Mouse (Mus musculus) skeletal muscle tissue, adult 2 months (tissue): ENCODE measurements at regions not wholly inside any gene's neighbourhood (a gene's known extent, or its start where the extent isn't known, plus 50 kb on each side); places are given as distances from the start of the nearest gene placed in this dataset.

Experiments used
- DNase-seq: peaks from one replicate; pipeline ENCODE4 v3.0.0-alpha.2; 2012; ENCODE audit warnings: low read depth, low spot score

DNA sequence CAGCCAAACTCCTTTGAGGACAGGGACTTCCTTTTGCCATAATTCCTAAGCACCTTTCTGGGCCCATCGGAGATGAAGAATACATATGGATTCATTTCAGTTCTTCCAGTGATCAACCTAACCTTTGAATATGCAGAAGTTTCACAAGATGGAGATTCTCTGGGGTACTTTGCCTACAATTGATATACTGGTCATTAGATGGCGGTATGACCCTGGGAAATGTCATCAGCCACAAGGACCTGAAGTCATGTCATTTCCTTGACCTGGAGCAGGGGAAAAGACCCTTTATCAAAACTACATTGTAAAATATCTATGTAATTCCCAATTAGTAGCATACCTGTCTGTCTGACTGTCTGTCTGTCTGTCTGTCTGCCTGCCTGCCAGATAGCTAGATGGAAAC, 164.0 kb upstream of the Slc24a3 start:
- no peak for DNase-seq

DNA sequence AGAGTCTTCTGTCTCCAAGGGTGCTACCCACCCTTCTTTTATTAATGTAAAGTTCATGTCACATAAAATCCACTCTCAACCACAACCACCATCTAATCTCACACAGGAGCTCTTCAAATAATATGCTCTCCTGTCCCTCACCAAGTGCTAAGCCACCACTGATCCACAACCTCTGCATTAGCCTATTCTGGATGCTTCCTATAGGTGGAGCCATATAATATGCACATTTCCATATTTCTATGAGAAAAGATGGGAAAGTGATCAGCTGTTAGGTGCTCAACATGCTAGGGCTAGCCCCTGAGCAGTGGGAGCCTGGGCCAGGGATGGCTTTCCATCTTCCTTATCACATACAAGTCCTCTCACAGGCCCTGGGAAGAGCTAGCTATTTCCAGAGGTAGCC, 156.9 kb upstream of the Slc24a3 start:
- no peak for DNase-seq

DNA sequence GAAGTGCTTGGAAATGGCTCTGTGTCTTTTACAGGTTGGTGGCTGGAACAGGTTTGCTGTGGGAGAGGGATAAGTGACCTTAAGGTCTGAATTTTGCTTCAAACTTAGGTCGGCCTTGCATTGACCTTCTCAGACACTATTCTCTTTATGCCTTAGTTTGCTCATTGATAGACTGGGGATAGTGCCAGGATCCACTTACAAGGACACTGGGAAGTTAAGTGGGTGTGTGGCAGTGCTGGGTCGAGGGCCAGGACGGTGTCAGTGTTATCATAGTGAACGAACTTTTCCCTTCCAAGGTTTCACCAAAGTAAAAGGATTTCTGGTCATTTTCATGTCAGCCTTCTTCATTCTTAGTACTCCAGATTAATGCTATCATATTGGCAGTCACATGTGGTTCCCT, 156.3 kb upstream of the Slc24a3 start:
- no peak for DNase-seq

DNA sequence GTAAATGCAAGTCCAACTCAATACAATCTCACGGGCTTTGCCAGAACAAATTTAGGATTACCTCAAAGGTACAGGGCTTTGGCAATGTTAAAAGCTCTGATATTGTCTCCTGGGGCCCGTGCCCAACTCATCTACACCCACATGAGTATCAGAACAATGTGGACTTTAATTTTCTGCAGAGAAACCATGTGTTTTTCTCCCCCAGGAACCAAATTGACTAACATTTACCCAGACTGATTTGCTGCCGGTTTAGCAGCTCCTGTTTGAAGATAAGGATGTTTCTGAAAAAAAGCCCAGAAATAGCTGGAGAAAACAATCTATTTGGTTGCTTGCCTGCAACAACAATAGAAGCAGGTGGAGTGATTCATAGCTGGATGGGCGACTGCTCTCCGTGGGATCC, 151.6 kb upstream of the Slc24a3 start:
- DNase-seq: no peak

DNA sequence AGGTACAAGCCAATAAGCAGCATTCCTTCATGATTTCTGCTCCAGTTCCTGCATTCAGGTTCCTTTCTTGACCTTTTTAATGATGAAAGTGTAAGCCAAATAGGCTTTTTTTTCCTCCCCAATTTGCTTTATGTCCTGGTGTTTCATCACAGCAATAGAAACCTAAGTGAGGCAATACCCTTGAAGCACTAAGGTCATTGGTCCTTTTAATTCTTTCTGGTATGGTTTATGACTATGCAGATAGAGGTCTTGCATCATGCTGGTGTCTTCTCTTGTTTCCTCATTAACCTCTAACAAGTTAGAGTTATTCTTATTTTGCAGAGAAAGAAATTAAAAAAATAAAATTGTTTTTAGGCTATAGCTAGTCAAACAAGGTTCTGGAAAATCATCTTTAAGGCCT, 150.6 kb upstream of the Slc24a3 start:
- DNase-seq: no peak

DNA sequence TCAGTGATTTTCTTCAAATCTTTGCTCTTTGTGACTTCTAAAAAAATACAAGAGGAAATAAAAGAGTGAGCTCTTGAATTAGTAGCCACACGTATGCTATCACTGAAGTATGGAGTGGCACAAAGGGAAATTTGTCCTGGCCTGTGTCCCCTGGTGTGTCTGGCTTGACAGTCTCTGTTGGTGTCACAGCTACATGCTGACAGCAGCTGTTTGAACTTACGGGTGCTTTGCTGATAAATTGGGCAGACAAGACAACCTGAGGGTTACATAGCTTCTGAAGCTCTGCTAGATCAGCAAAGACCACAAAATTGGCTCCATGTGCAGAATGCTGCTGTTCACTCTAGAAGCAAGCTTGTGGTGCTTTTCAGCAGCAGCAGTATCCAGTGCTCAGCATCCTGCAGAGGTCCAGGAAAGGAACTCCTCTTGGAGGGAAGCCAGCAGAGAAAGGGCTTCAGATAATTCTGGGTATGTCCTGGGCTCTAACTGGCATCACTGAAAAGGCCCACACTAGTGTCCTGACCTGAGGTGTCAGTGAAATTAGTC, 149.9 kb upstream of the Slc24a3 start:
- DNase-seq: no peak

- no peak for DNase-seq
Measured at GRCm38 (mm10) chr2:145047743-145048142, 119.8 kb upstream of the Slc24a3 start.

DNA sequence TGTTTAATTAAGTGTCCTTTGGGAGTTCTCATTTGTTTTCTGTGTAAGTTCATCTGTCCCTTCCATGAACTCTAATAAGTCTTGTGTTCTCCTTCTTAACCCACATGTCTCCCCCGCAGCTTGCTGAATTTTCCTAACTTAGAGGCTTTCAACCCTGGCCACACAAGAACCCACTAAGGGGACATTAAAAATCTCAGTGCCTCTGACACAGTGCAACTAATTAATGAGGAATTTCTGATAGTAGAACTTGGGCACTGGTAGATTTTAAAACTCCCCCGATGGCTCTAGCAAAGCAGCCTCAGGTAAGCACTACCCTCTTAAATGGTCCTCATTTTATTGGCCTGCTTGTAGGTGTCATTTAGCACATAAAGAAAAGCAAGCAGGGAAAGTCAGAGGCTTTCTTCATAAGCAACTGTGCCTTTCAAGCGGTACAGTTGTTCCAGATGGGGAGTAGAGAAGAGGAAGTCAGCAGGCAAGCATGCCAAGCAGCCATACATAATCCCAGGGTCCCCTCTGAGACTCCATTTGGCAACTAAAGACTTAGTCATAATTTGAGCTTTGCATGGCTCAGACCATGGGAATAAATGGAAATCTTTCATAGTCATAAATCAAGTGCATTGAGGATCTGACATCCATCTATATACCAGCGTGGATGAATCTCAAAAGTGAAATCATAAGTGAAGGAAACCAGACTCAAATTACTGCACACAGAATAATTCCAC, 117.7 kb upstream of the Slc24a3 start:
- DNase-seq: no peak

GRCm38 (mm10) chr2:145052405-145052804, 115.1 kb upstream of the Slc24a3 start:
- DNase-seq: no peak

DNA sequence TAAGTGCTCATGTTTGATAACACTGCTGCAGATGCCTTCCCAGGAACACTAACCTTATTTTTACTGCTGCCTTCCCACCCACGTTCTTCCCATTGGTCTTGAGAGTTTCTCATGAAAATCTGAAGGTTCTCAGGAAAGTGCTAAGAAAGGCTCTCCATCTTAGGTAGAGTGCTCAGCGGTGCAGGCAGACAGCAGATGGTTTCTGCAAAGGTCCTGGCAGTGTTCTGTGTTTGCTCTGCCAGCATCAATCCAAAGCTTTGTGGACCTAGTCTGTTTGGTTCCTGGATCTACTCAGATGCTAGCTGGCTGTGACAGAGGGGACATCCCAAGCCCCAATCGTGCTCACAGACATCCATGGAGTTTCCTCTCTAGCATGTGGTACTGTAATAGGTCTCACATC, 111.3 kb upstream of the Slc24a3 start:
- DNase-seq: no peak

DNA sequence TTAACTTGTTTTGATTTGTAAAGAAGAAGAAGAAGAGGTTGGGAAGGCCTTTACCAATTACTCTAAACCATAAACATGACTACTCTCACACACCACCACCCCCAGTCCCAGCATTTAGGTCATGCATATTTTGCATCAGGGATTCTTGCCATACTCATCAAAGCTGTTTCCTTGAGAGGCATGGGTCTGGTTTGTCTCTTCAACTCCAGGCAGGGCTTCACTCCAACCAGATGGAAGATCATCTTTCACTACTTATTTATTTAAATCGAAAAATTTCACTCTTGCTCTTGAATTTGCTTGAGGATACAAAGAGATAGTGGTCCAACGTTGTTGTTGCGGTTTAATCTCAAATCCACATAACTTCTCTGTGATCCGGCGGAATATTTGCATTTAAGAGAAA, 110.8 kb upstream of the Slc24a3 start:
- no peak for DNase-seq

- no peak for DNase-seq
Measured at GRCm38 (mm10) chr2:145069931-145070330, 97.6 kb upstream of the Slc24a3 start.

- DNase-seq: no peak
Measured at GRCm38 (mm10) chr2:145081926-145082325, 85.6 kb upstream of the Slc24a3 start.

GRCm38 (mm10) chr2:145084621-145085020, 82.9 kb upstream of the Slc24a3 start:
- no peak for DNase-seq

GRCm38 (mm10) chr2:145086118-145086517, 81.4 kb upstream of the Slc24a3 start:
- peak; percentile 41 for DNase-seq

- no peak for DNase-seq
Measured at GRCm38 (mm10) chr2:145103295-145103694, 64.3 kb upstream of the Slc24a3 start.

GRCm38 (mm10) chr2:145111615-145112014, 55.9 kb upstream of the Slc24a3 start:
- no peak for DNase-seq

GRCm38 (mm10) chr2:145115043-145115442, 52.5 kb upstream of the Slc24a3 start:
- no peak for DNase-seq
